Mouse (Mus musculus): ENCODE data around the gene Tmem184c.

DNA sequence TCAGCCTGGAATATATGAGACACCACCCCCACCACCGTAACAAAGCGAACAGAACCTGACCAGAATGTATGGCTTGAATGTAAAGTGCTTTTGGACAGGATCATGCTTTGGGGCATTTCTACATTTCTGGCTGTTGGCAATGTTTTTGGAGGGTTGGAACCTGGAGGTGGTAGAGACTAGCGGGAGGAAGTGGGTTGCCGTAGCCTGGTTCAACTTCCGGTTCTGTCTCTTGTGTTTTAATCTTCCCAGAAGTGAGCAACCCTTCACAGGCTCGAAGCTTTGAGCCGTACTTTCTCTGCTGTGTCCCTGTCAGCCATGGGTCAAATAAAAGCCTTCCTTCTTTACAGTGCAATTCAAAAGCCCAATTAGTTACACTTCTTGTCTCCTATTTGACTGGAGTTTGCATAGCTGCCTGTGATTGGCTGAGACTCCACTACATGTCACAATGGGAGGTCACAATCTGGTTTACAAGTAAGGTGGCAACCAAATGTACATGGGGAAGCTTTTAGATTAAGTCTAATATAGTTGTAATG, 13.2 kb upstream of the Tmem184c start:
- no peak for TF ChIP-seq CTCF (IDR thresholded peaks at IDR 0.05)
- TF ChIP-seq EP300 (IDR thresholded peaks at IDR 0.05), result no peak

All from lung, postnatal 0 days (tissue).